Mouse (Mus musculus) erythroblast, embryonic 14.5 days (primary cell): ENCODE measurements around the gene Snrpf. TPM values are rescaled to one million over a fixed set of nuclear protein-coding genes. Genes with fewer than 3 reads are reported as not detected.
"Not testable (repeated sequence)": the region's sequence is repeated elsewhere in the genome, so short reads cannot be mapped to it uniquely, and the experiment has no call there.

Experiments used
- H3K27me3 ChIP-seq: 2 replicates; pipeline ENCODE4 v1.6.1; 2012; ENCODE audit warnings: inconsistent platforms; ENCODE audit not compliant: control insufficient read depth
- H3K36me3 ChIP-seq: 2 replicates; pipeline ENCODE4 v1.6.1; 2012; ENCODE audit warnings: mild to moderate bottlenecking, inconsistent platforms; ENCODE audit not compliant: control insufficient read depth
- H3K4me1 ChIP-seq: 2 replicates; pipeline ENCODE4 v1.6.1; 2012; ENCODE audit warnings: inconsistent platforms; ENCODE audit not compliant: control insufficient read depth
- H3K4me3 ChIP-seq: replicated peaks from 2 replicates; pipeline ENCODE3; 2012; ENCODE audit warnings: moderate library complexity, mild to moderate bottlenecking, inconsistent platforms
- H3K9me3 ChIP-seq: 2 replicates; pipeline ENCODE4 v1.6.1; 2012; ENCODE audit warnings: low read length, inconsistent platforms, mixed read lengths; ENCODE audit not compliant: control insufficient read depth
- GATA1 ChIP-seq: IDR thresholded peaks from 2 replicates; pipeline ENCODE4 v1.6.1; 2012; ENCODE audit warnings: low read length, inconsistent platforms, mixed read lengths
- TAL1 ChIP-seq: IDR thresholded peaks from 3 replicates; pipeline ENCODE4 v1.6.1; 2012; ENCODE audit warnings: low read length, inconsistent platforms, mixed read lengths
- polyA plus RNA-seq: library from polyadenylated mRNA; stranded (reverse); fragments of >175 nt; gene quantifications from 2 replicates; pipeline ENCODE4 v1.2.3, GENCODE M21; 2012

The Snrpf gene
- polyA plus RNA-seq, 1 experiment, result 11.9 TPM

DNA sequence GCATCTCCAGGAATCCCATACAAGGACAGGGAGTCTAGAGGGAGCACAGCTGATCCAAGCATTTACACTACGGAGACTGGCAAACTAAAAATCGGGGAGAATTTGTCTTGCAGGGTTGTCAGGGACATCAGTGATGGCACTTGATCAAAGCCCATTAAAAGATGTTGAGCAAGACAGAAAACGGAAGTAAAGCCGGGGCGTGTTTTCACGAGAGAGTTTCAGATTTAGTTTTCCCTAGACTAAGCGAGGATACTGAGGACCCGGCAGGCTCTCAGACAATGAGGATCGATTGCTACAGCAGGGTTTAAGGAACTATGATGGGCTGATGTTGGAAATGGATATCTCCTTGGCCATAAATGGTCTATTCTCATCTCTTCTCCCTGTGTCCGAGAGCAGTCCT is 22.4 kb downstream of the Snrpf start:
- Histone ChIP-seq H3K4me3 (no peak overlapping the region), H3K9me3 (no peaks in the 10 kb centered on the region), H3K4me1 (no peaks in the 10 kb centered on the region), H3K27me3 (no peaks in the 10 kb centered on the region), H3K36me3 (no peaks in the 10 kb centered on the region)
- TF ChIP-seq TAL1 (no peak), GATA1 (no peak)

DNA sequence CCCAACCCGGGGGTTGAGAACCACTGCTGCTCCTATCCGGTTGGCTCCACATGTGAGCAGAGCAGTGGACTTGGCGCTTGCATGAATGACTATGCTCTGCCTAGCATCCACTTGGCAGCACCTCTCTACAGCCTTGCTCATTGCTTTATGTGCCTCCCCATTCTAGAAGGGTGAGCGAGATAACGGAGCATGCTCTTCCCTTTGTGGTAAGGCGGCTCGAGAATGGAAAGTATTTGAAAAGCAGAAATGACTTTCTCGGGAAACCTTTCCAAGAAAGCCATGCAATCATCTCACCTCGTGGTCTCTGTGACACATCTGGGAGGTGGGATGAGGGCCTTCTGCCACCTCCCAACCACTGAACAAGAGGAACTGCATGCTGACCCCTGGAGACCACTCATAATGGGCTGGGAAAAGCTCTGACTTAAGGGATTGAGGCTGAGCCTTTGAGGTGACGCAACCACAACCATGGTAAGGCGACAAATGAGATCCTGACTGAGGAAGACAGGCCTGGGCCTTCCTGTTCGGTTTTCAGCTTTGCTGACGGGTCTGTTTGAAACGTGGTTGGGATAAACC is 24.9 kb downstream of the Snrpf start:
- Histone ChIP-seq H3K36me3 (no peaks in the 10 kb centered on the region), H3K4me3 (no peak overlapping the region), H3K4me1 (no peaks in the 10 kb centered on the region; the same call in 1 of the 2 replicates), H3K27me3 (no peaks in the 10 kb centered on the region), H3K9me3 (no peaks in the 10 kb centered on the region)
- TF ChIP-seq GATA1 (no peak), TAL1 (no peak)

DNA sequence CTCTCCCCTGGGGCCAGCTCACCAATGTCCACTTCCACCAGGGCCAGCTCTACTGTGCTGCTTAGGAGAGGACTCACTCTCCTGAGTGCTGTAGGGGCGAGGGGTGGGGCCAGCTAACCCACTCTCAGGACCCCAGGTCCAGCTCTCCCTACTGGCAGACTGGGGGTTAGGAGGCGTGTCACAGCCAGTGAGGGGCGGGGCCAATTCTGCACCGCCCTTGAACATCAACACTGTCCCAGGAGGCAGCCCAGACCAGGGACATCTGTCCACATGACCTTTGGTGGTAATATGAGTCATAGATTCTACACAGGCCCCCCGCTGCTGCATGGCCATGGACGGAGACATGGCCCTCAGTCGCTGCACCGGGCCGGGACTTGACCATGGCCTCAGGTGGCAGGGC is 29.7 kb downstream of the Snrpf start:
- Histone ChIP-seq H3K4me1 (no peaks in the 10 kb centered on the region; the same call in 1 of the 2 replicates), H3K9me3 (no peaks in the 10 kb centered on the region), H3K36me3 (no peaks in the 10 kb centered on the region), H3K27me3 (no peaks in the 10 kb centered on the region; the same call in 1 of the 2 replicates), H3K4me3 (no peak overlapping the region)
- no peak for TF ChIP-seq GATA1
- TF ChIP-seq TAL1, result no peak

DNA sequence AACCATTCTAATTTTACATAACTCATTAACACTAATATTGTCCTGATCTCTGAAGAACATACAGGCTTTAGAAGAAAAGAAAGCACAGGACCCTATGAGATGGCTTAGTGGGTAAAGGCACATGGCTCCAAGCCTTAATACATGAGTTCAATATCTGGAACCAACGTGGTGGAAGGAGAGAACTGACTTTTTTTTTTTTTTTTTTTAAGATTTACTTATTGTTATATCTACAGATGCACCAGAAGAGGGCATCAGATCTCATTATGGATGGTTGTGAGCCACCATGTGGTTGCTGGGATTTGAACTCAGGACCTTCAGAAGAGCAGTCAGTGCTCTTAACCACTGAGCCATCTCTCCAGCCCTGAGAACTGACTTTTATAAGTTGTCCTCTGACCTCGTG is 31.5 kb downstream of the Snrpf start:
- not testable (repeated sequence) for H3K4me1 ChIP-seq, H3K4me3 ChIP-seq, H3K36me3 ChIP-seq, H3K9me3 ChIP-seq, H3K27me3 ChIP-seq

DNA sequence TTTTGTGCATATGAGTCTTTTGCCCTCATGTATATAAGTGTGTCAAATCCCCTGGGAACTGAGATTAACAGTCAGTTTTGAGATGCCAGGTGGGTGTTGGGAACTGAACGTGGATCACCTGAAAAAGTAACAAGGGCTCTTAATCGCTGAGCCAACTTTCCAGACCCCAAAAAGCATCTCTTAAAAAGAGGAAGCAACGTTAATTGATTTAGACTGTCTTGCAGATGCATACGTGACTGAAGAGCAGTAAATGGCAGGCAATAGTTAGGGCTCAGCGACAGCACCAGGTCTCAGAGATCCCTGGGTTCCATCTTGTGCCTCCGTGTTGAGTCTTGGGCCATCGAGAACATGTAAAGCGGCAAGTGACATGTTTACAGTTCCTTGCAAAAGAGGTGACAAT is 36.9 kb downstream of the Snrpf start:
- TF ChIP-seq GATA1 (no peak), TAL1 (no peak)
- H3K36me3 ChIP-seq, result no peaks in the 10 kb centered on the region
- H3K27me3 ChIP-seq, result no peaks in the 10 kb centered on the region; the same call in 1 of the 2 replicates
- no peaks in the 10 kb centered on the region for H3K9me3 ChIP-seq
- H3K4me1 ChIP-seq, result no peaks in the 10 kb centered on the region
- H3K4me3 ChIP-seq, result no peak overlapping the region

DNA sequence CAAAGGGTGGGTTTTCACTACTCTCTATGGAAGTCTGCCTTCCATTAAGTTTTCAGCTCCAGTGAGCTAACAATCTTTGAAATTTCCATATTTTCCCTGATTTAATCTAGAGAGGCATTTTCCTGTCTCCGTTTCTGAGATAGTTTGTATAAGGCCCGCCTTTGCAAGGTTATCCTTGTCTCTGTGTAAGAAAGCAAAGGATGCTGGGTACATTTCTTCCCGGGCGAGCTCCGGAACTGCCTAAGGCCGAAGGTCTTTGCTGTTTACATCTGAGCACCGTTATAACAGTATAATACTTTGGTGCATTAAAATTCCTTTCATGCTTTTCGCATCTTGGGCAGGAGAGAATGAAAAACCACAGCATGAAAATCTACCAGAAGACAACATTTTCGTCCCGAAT is 39.7 kb downstream of the Snrpf start:
- TF ChIP-seq GATA1 (no peak), TAL1 (no peak)
- H3K4me1 ChIP-seq, result no peaks in the 10 kb centered on the region
- H3K36me3 ChIP-seq, result no peaks in the 10 kb centered on the region
- H3K27me3 ChIP-seq, result no peaks in the 10 kb centered on the region; the same call in 1 of the 2 replicates
- H3K4me3 ChIP-seq, result no peak overlapping the region
- no peaks in the 10 kb centered on the region for H3K9me3 ChIP-seq

DNA sequence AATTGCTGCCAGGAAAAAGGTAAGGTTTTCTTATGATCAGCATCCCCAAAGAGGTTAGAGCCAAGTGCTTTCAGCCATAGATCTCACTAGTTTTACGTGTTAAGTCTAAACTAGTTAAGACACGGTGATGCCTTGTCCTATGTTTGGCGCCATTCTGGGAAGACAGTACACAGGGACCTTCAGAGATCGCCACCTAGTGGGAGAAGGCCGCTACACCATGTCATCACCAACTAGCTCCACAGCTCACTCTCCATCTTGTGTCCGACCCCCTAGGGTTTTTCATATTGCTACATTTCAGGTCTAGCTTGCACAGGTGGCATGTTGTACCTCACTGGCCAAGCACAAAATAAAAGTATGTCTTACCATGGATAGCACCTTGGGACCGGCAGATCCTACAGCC is 40.5 kb downstream of the Snrpf start:
- Histone ChIP-seq H3K4me3 (no peak overlapping the region), H3K27me3 (no peaks in the 10 kb centered on the region), H3K4me1 (no peaks in the 10 kb centered on the region), H3K9me3 (no peaks in the 10 kb centered on the region), H3K36me3 (no peaks in the 10 kb centered on the region)
- TF ChIP-seq GATA1 (no peak), TAL1 (no peak)

DNA sequence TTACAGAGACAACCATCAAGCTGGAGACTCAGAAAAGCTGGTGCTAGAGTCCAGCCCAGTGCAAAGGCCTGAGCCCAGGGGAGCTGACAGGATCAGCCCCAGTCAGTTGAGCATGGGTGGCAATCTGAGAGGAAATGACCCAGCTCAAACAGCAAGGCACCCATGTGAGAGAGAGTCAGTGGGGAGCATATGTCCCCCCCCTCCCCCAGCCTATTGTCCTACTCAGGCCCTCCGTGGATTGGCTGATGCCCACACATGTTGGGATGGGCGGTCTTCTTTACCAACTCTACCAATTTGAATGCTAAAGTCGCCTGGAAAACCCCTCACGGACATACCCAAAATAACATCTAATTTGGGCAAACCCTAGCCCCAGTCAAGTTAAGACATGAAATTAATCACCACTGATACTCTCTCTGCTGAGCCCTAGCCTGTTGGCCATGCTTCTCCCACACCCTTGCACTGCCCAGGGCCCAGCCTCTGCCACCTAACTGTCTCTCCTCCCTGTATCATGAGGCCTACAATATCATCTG is 41.7 kb downstream of the Snrpf start:
- TF ChIP-seq TAL1, result no peak
- no peak for TF ChIP-seq GATA1
- H3K4me3 ChIP-seq, result no peak overlapping the region
- no peaks in the 10 kb centered on the region for H3K36me3 ChIP-seq
- H3K9me3 ChIP-seq, result no peaks in the 10 kb centered on the region
- H3K27me3 ChIP-seq, result no peaks in the 10 kb centered on the region
- no peaks in the 10 kb centered on the region for H3K4me1 ChIP-seq

DNA sequence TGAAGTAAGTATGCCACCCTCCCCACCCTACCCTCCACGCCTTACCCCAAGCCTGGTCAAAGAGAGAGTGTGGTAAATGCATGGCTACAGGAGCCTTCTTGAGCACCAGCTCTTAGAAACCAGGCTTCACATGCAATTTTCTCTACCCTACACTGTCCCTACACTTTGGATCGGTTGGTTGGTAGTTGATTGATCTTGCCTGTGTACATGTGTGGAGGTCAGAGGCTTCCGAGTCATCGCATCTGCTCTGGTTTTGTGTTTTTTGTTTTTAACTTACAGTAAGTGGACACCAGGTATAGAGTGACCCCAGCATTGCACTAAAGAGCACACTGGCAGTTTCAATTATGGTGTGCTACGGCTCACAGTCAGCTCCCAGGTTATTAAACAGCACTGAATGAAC is 45.3 kb downstream of the Snrpf start:
- no peaks in the 10 kb centered on the region for H3K36me3 ChIP-seq
- peaks cover 9% of the 10 kb centered on the region for H3K4me1 ChIP-seq
- peaks cover 12% of the 10 kb centered on the region for H3K27me3 ChIP-seq
- TF ChIP-seq GATA1 (no peak), TAL1 (no peak)
- H3K4me3 ChIP-seq, result no peak overlapping the region
- H3K9me3 ChIP-seq, result no peaks in the 10 kb centered on the region

DNA sequence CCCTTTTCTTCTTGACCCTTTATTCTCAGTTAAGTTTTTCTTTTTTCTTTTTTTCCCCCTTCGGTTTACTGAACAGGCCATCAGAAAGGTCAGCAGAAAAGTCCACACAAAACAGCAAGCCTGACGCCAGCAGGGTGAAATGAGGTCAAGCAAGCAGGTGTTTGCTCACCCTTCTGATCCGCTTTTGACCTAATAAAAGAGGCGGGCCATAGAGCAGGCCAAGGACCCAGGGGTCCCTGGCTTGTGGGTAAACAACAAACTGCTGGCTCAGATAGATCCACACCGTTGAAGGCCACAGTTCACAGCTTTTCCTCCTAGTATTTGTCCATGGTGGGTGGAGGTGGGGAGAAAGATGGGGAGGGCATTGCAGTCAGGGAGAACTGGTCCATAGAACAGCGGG is 46.3 kb downstream of the Snrpf start:
- Histone ChIP-seq H3K4me1 (peaks cover 9% of the 10 kb centered on the region), H3K27me3 (peaks cover 15% of the 10 kb centered on the region), H3K9me3 (no peaks in the 10 kb centered on the region), H3K4me3 (no peak overlapping the region), H3K36me3 (no peaks in the 10 kb centered on the region)
- TF ChIP-seq TAL1, result no peak

DNA sequence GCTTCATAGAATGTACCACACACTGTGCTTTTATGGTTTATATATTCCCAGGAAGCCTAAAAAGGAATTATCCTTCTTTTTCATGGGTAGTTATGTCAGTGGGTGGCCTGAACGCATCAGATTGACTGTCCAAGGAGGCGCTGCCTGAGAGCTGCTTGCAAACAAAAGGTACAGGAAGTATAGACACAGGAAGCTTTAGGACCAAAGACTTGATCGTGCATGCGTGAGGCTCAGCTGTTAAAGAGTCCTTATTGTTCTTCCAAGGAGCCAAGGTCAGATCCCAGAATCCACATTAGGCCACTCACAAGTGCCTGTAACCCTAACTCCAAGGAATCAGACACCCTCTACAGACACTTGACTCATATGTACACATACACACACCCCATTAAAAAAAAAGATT is 47.1 kb downstream of the Snrpf start:
- H3K27me3 ChIP-seq, result peaks cover 18% of the 10 kb centered on the region
- H3K4me3 ChIP-seq, result no peak overlapping the region
- H3K9me3 ChIP-seq, result no peaks in the 10 kb centered on the region
- TF ChIP-seq GATA1, result no peak
- no peak for TF ChIP-seq TAL1
- H3K36me3 ChIP-seq, result no peaks in the 10 kb centered on the region
- peaks cover 9% of the 10 kb centered on the region for H3K4me1 ChIP-seq
